Mouse (Mus musculus) brain, embryonic 18.5 days (tissue): ENCODE data around the gene Ip6k1.

Experiments
- DNase-seq: peaks from one replicate; pipeline ENCODE4 v3.0.0-alpha.2; 2012; ENCODE audit warnings: low read depth, low spot score

Ip6k1 gene

GRCm38 (mm10) chr9:108027867-108028266 lies 25.6 kb downstream of the Ip6k1 start:
- DNase-seq, result no peak

GRCm38 (mm10) chr9:108032126-108032525 lies 29.8 kb downstream of the Ip6k1 start:
- DNase-seq, result no peak

- DNase-seq, result no peak
Measured at GRCm38 (mm10) chr9:108035331-108036156, 33.2 kb downstream of the Ip6k1 start.

- DNase-seq, result no peak
Measured at GRCm38 (mm10) chr9:108044751-108045492, 42.6 kb downstream of the Ip6k1 start.

- no peak for DNase-seq
Measured at GRCm38 (mm10) chr9:108046582-108046981, 44.3 kb downstream of the Ip6k1 start.

GRCm38 (mm10) chr9:108047601-108048565 lies 45.6 kb downstream of the Ip6k1 start:
- DNase-seq, result no peak

DNA sequence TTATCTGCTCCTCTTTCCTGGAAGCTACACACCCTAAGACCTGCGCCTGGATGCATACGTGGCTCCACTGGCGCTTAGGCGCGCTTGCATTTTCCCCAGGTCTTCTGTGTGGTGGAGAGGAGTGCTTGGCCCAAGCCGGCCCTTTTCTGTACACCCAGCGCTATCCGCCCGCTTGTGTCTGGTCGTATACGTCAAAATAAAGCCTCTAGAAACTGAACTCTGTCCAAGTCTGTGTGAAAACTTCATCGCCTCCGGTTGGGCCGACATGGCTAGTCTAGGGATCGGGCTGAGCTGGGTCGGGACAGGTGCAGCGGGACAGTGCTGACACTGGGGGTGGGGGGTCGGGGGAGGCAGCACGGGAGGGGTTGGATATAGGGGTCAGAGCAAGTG lies 46.3 kb downstream of the Ip6k1 start:
- DNase-seq, result no peak

DNA sequence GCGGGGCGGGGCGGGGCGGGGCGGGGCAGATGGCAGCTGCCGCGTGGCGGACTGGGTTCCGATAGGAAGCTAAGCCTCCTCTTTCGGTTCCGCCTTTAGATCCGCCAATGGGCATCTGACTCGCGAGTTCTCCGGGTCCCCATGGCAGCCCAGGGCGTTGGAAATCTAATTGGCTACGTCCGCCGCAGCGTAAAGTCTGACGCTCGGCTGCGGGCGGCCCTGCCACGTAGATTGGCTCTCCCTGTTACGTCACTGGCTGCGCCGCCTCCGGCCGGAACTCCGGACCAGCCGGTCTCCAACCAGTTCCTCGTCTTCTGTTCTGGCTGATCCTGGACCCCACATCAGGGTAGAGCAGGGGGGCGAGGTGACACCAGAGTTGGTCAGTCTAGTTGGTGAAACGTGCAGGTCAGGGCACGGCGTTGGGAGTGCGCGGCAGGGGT lies 46.7 kb downstream of the Ip6k1 start, which contains the start of gene Gmppb:
Gmppb (plus strand) TSS at position 227 of the 440 bp plus-strand sequence.
- peak; percentile 95 for DNase-seq

DNA sequence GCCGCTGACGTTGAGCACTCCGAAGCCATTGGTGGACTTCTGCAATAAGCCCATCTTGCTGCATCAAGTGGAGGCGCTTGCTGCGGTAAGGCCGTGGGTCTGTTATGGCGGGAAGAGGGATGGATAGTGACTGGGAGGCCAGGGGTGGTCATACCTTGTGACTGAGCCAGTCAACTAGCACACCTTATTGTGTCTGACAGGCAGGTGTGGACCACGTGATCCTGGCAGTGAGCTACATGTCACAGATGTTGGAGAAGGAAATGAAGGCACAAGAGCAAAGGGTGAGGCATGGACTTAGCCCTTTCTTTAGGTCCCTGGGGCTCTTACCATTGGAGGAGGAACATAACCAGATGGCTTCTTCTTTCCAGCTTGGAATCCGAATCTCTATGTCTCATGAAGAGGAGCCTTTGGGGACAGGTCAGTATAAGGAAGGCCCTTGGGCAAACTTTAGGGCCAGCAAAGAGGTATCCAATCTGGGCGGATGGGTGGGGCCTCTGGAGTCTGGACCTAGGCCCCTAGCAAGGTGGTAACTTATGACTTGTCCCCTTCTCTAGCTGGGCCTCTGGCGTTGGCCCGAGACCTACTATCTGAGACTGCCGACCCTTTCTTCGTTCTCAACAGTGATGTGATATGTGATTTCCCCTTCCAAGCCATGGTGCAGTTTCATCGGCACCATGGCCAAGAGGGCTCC lies 47.4 kb downstream of the Ip6k1 start:
- DNase-seq, result no peak

DNA sequence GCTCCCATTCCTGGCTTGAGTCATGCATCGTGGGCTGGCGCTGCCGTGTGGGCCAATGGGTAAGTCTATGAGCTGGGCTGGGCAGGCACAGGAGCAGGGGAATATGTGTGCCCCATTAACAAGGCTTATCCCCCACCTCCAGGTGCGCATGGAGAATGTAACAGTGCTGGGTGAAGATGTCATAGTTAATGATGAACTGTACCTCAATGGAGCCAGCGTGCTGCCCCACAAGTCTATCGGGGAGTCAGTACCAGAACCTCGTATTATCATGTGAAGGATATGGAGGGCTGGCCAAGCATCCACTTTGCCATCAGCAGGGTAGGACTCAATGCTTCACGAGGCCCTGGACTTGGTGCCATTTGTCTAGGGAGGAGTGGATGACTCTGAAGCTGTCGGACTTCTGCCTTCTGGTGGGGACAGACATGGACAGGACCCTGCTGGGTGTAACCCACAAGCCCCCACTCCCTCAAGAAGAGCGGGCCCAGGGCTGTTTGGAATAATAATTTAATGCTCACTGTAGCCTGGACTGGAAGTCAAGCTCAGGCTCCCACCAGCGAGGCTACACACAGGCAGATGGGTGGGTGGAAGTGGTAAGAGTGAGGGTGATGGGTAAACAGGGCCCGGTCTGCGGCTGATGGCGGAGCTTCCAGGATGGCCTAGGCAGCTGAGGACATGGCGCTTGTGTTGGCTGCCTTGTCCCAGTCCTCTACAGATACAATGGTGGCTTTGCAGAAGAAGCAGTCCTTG lies 49.1 kb downstream of the Ip6k1 start:
- no peak for DNase-seq

GRCm38 (mm10) chr9:108051931-108052220 lies 49.6 kb downstream of the Ip6k1 start:
- DNase-seq, result no peak

GRCm38 (mm10) chr9:108052411-108052810 lies 50.1 kb downstream of the Ip6k1 start:
- no peak for DNase-seq

DNA sequence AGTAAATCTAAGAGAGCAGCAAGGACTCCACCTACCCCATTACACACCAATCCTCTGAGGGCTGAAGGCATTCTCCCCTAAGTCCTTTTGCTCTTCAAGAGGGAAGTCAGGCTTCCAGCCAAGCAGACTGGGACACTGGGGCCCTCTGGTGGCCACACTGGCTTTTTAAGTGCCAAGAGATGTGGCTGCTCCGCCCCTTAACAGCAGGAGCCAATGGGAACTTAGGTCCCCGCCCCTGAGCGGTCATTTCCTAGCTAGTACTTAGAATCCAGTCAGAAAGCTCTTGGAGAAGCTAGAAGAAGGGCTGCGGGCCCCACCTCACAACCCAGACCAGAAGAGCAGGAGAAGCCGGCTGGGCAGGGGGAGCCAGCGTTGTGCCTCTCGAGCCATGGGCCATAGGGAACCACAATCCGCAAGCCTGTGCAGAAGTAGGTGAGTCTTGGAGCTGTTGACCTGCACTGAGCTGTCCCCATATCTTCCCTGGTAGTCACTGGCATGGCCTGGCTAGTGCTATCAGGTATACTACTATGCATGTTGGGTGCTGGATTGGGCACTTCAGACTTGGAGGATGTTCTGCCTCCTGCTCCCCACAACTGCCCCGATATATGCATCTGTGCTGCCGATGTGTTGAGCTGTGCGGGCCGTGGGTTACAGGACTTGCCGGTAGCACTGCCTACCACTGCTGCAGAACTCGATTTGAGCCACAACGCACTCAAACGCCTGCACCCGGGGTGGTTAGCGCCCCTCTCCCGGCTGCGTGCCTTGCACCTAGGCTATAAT lies 50.8 kb downstream of the Ip6k1 start, which contains the start of gene Amigo3:
Amigo3 (plus strand) TSS at position 275 of the 780 bp plus-strand sequence.
- DNase-seq, result peak; percentile 82

DNA sequence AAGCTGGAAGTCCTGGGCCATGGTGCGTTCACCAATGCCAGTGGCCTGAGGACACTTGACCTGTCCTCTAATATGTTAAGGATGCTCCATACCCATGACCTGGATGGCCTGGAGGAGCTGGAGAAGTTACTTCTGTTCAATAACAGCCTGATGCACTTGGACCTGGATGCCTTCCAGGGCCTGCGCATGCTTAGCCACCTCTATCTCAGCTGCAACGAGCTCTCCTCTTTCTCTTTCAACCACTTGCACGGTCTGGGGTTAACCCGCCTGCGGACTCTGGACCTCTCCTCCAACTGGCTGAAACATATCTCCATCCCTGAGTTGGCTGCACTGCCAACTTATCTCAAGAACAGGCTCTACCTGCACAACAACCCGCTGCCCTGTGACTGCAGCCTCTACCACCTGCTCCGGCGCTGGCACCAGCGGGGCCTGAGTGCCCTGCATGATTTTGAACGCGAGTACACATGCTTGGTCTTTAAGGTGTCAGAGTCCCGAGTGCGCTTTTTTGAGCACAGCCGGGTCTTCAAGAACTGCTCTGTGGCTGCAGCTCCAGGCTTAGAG lies 51.4 kb downstream of the Ip6k1 start:
- no peak for DNase-seq

- no peak for DNase-seq
Measured at GRCm38 (mm10) chr9:108054331-108055040, 52.2 kb downstream of the Ip6k1 start.

DNA sequence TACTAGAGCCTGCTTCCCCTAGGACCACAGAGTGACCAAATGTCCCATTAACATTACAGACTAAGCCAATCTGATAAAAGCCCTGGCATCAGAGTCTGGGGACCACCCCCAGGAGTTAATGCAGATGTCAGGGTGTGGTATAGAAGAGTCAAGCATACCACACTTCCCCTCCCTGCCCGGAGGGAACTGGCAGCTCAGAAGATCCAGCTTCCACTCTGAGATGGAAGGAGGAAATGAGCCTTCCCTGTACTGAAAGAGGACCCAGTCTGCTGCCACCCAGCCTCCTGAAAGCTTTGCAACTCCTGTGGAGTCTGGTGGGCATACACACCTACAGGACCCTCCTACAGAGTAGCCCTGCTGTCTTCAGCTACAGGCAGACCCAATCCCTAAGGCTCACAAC lies 52.8 kb downstream of the Ip6k1 start:
- DNase-seq, result no peak

DNA sequence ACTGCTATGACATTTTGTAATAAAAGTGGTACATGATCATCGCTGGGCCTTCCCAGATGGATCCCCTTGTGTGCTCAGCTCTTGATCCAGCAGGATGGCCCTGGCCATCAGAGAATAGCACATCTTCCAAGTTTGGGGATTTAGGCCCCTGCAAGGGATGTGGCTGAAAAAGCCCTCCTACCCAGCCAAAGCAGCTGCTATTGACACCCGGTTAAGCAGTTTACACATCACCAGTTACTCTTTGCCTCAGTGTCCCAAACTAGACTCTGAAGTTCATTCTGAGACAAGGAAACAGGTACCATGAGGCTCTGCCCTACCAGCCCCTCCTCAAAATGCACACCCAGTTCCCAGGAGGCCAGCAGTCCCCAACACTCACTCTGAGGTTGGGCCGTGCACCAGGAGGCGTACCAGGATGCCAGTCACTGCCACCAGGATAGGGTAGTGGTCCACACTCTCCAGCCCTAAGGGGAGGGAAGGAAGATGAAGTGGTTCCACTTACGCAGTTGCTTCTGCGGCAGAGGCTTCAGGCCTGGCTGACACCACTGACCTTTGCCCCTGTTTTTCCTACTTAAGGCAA lies 53.4 kb downstream of the Ip6k1 start:
- no peak for DNase-seq
